In the genomic region with DNA sequence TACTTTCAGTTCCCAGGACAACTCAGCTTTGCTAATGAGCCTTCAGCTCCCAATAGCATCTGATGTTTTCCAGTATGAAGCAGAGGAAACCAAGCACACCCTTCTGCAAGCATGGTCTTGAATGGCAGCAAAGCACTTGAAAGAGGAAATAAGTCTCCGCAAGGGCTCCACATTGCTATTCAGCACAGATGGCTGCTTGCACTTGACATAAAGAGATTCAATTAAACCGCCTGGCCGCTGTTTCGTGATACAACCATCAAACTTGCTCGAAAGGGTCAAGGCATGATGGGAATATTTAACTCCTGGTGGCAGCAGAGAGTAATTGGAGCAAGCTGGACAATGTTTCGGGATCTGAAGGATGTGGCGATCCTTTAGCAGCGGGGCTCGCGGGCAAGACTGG, we compare ENCODE assay signal across 14 mouse cellular contexts. TPM values are rescaled to one million over a fixed set of nuclear protein-coding genes. Genes with fewer than 3 reads are reported as not detected.
DNase-seq lines count a peak whose midpoint lies in the region; ATAC-seq and TF ChIP-seq lines count a peak whose summit lies in the region.
"Had no signal": no experiment of that assay in that cellular context is flagged by ENCODE, and none has a peak within 500 bp of the region (broad histone marks: within the 10 kb centered on the region; RNA-seq: fewer than 3 reads in every experiment).

No protein-coding gene starts in this region.

- no peaks in the 10 kb centered on the region for H3K9me3 ChIP-seq in heart, embryonic 12.5 days (replicated peaks)
- no peaks in the 10 kb centered on the region for H3K9me3 ChIP-seq in midbrain, postnatal 0 days (ENCODE audit: low read length)
- H3K9me3 ChIP-seq in midbrain, embryonic 13.5 days = no peaks in the 10 kb centered on the region
- H3K9me3 ChIP-seq in forebrain, embryonic 15.5 days = no peaks in the 10 kb centered on the region
- H3K9me3 ChIP-seq: embryonic facial prominence, embryonic 15.5 days; limb, embryonic 12.5 days; midbrain, embryonic 10.5 days; neural tube, embryonic 15.5 days had no signal

- 0 out of 2 replicates have a peak, but pooled peaks cover 1% of the 10 kb centered on the region for H3K27me3 ChIP-seq in heart, embryonic 12.5 days (replicated peaks)
- H3K27me3 ChIP-seq in midbrain, postnatal 0 days (ENCODE audit: insufficient read depth, low read length) = no peaks in the 10 kb centered on the region
- H3K27me3 ChIP-seq in midbrain, embryonic 13.5 days = no peaks in the 10 kb centered on the region
- H3K27me3 ChIP-seq in forebrain, embryonic 15.5 days = no peaks in the 10 kb centered on the region
- H3K27me3 ChIP-seq: embryonic facial prominence, embryonic 15.5 days; limb, embryonic 12.5 days had no signal

- H3K4me1 ChIP-seq in heart, embryonic 12.5 days (replicated peaks) = peaks cover 4% of the 10 kb centered on the region; the same call in 1 of the 2 replicates
- no peaks in the 10 kb centered on the region for H3K4me1 ChIP-seq in midbrain, postnatal 0 days (ENCODE audit: insufficient read depth, low read length)
- peaks cover 7% of the 10 kb centered on the region for H3K4me1 ChIP-seq in midbrain, embryonic 13.5 days (replicated peaks)
- H3K4me1 ChIP-seq in forebrain, embryonic 15.5 days = peaks cover 5% of the 10 kb centered on the region; the same call in 1 of the 2 replicates
- H3K4me1 ChIP-seq: embryonic facial prominence, embryonic 15.5 days; neural tube, embryonic 15.5 days had no signal

- peak; percentile 36; the same call in 1 of the 2 replicates for TF ChIP-seq CTCF in midbrain, postnatal 0 days (IDR thresholded peaks at IDR 0.05)

- no peak overlapping the region for H3K9ac ChIP-seq in heart, embryonic 12.5 days
- no peak overlapping the region for H3K9ac ChIP-seq in midbrain, postnatal 0 days (replicated peaks; ENCODE audit: low read length, poor library complexity, severe bottlenecking)
- H3K9ac ChIP-seq in midbrain, embryonic 13.5 days (replicated peaks) = no peak overlapping the region
- H3K9ac ChIP-seq in forebrain, embryonic 15.5 days (replicated peaks) = no peak overlapping the region
- H3K9ac ChIP-seq: embryonic facial prominence, embryonic 15.5 days; limb, embryonic 12.5 days; neural tube, embryonic 15.5 days had no signal

- H3K27ac ChIP-seq in heart, embryonic 12.5 days (ENCODE audit: poor library complexity, severe bottlenecking) = no peak overlapping the region
- no peak overlapping the region for H3K27ac ChIP-seq in midbrain, postnatal 0 days (ENCODE audit: low read depth, low read length)
- no peak overlapping the region for H3K27ac ChIP-seq in midbrain, embryonic 13.5 days
- no peak overlapping the region for H3K27ac ChIP-seq in forebrain, embryonic 15.5 days (replicated peaks)
- H3K27ac ChIP-seq: embryonic facial prominence, embryonic 15.5 days; limb, embryonic 12.5 days; midbrain, embryonic 10.5 days; neural tube, embryonic 15.5 days had no signal

- intact Hi-C loops in heart, postnatal 10 days (cut with DNase I) = no loop called here

- peak overlapping the region; percentile 47; the same call in 1 of the 2 replicates for H3K4me2 ChIP-seq in heart, embryonic 12.5 days
- no peak overlapping the region for H3K4me2 ChIP-seq in midbrain, postnatal 0 days (ENCODE audit: low read depth, low read length, poor library complexity, severe bottlenecking)
- no peak overlapping the region for H3K4me2 ChIP-seq in midbrain, embryonic 13.5 days (replicated peaks)
- peak overlapping the region; percentile 18; the same call in 1 of the 2 replicates for H3K4me2 ChIP-seq in forebrain, embryonic 15.5 days (replicated peaks)
- H3K4me2 ChIP-seq: embryonic facial prominence, embryonic 15.5 days; limb, embryonic 12.5 days had no signal

- ATAC-seq in heart, embryonic 12.5 days (ENCODE audit: insufficient number of reproducible peaks, low FRiP score) = no peak
- no peak for ATAC-seq in midbrain, postnatal 0 days (ENCODE audit: low FRiP score)
- ATAC-seq in midbrain, embryonic 13.5 days = no peak
- 0 out of 2 replicates have a peak, but pooled peaks have one; percentile 43 for ATAC-seq in forebrain, embryonic 15.5 days (replicated peaks)

- 79% methylated on average over 10 of the region's 10 CpGs for WGBS in heart, embryonic 12.5 days
- WGBS in midbrain, postnatal 0 days = 72% methylated on average over 10 of the region's 10 CpGs
- WGBS in midbrain, embryonic 13.5 days = 66% methylated on average over 10 of the region's 10 CpGs
- WGBS in forebrain, embryonic 15.5 days = 44% methylated on average over 10 of the region's 10 CpGs

- H3K4me3 ChIP-seq in heart, embryonic 12.5 days = no peak overlapping the region
- H3K4me3 ChIP-seq in midbrain, postnatal 0 days (ENCODE audit: low read depth, low read length) = no peak overlapping the region
- no peak overlapping the region for H3K4me3 ChIP-seq in midbrain, embryonic 13.5 days (replicated peaks)
- no peak overlapping the region for H3K4me3 ChIP-seq in forebrain, embryonic 15.5 days
- H3K4me3 ChIP-seq: embryonic facial prominence, embryonic 15.5 days; limb, embryonic 12.5 days; midbrain, embryonic 10.5 days; neural tube, embryonic 15.5 days had no signal

- DNase-seq in heart, postnatal 10 days = no peak
- peak; percentile 16 for DNase-seq in midbrain, postnatal 0 days (ENCODE audit: low spot score)
- DNase-seq in ovary, postnatal 36 days (ENCODE audit: low spot score) = no peak
- no peak for DNase-seq in yolk sac, embryonic 10.5 days (ENCODE audit: low spot score)
- DNase-seq: cerebellum, adult 8-10 months; layer of hippocampus, adult 9-11 months; right cerebral cortex, postnatal 25 days had no signal

- no peaks in the 10 kb centered on the region for H3K36me3 ChIP-seq in heart, embryonic 12.5 days
- H3K36me3 ChIP-seq in midbrain, postnatal 0 days (ENCODE audit: insufficient read depth, low read length) = no peaks in the 10 kb centered on the region
- no peaks in the 10 kb centered on the region for H3K36me3 ChIP-seq in midbrain, embryonic 13.5 days
- H3K36me3 ChIP-seq in forebrain, embryonic 15.5 days = no peaks in the 10 kb centered on the region
- H3K36me3 ChIP-seq: embryonic facial prominence, embryonic 15.5 days; limb, embryonic 12.5 days; midbrain, embryonic 10.5 days; neural tube, embryonic 15.5 days had no signal

RNA-seq across cellular contexts. Expression of gene Mmp2, which starts 54.3 kb away (rescaled TPM):
- polyA plus RNA-seq in heart, embryonic 12.5 days (2016; fragmentation: Nextera tagmentation; extraction: Ambion mirVana) = 123 TPM in 2 replicates
- total RNA-seq in heart, postnatal 10 days (2021) = 100 to 1,000 TPM; 187 to 198 TPM
- total RNA-seq in midbrain, postnatal 0 days (2014; rRNA removed) = 16.1 and 19.2 TPM in 2 replicates
- polyA plus RNA-seq in midbrain, postnatal 0 days (2015; fragmentation: Nextera tagmentation; extraction: Ambion mirVana) = 14.8 and 16.5 TPM in 2 replicates
- polyA plus RNA-seq in midbrain, embryonic 13.5 days (2015; fragmentation: Nextera tagmentation; extraction: Ambion mirVana) = 17.1 and 18.1 TPM in 2 replicates
- polyA plus RNA-seq in forebrain, embryonic 15.5 days (2015; fragmentation: Nextera tagmentation; extraction: Ambion mirVana) = 11.5 and 12.2 TPM in 2 replicates

Comparison
In these comparisons a context has a peak if more than half of its experiments do, and no peak if none do; other contexts are left out.
1. H3K4me2 ChIP-seq: peak in heart, embryonic 12.5 days (single experiment) and forebrain, embryonic 15.5 days (single experiment); none in midbrain, postnatal 0 days (single experiment) and midbrain, embryonic 13.5 days (single experiment).